Mouse (Mus musculus) urinary bladder, postnatal 25 days (tissue): ENCODE data around the gene Mtmr11.

Experiments
- DNase-seq: peaks from one replicate; pipeline ENCODE4 v3.0.0; 2022; ENCODE audit warnings: low spot score

Gene Mtmr11

DNA sequence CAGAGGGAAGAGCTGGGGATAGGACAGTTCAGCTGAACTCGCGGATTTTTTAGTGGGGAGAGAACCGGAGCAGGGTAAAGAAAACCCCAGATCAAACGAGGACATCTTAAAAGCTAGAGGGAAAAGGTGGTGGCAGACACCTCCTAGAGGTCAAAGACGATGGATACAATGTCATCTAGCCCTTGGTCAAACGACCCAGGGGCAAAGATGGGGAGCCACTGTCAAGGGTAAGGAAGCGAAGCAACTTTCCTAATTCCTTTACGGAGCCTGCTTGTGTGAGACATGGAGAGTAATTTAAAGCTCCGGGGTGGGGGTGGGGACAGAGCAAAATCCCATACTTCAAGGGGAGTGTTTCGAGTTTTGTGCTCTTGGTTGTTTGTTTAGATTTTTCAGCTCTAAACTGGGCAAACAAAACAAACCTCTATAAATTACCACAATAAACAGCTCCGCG is 57.4 kb downstream of the Mtmr11 start:
- DNase-seq: no peak

DNA sequence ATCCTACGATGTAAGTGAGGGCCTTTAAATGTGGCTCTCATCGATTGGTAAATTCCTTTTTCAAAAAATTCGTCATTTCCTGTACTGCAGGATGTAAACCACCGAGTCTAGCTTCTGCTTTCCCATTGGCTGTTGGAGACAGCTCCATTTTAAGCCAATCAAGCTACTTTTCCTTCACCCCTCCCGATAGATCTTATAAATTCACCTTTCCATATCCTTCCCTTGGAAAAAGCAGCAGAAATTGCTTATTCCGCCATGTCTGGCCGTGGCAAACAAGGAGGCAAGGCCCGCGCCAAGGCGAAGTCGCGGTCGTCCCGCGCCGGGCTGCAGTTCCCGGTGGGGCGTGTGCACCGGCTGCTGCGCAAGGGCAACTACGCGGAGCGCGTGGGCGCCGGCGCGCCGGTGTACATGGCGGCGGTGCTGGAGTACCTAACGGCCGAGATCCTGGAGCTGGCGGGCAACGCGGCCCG is 57.9 kb downstream of the Mtmr11 start, which contains the start of the genes Bola1 and Hist2h2ab:
Bola1 (minus strand) TSS at position 49 of the 470 bp plus-strand sequence.
Hist2h2ab (plus strand) TSS at position 205 of the 470 bp plus-strand sequence.
- peak; percentile 56 for DNase-seq

DNA sequence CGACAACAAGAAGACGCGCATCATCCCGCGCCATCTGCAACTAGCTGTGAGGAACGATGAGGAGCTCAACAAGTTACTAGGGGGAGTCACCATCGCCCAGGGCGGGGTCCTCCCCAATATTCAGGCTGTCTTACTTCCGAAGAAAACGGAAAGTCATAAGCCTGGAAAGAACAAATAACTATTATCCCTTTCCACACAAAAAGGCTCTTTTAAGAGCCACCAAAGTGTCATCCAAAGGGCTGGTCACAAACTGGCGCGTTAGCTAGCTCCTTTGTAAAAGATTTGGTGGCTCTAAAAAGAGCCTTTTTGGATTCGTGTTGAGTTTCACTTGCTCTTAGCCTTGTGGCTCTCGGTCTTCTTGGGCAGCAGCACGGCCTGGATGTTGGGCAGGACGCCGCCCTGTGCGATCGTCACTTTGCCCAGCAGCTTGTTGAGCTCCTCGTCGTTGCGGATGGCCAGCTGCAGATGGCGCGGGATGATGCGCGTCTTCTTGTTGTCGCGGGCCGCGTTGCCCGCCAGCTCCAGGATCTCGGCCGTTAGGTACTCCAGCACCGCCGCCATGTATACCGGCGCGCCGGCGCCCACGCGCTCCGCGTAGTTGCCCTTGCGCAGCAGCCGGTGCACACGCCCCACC is 58.4 kb downstream of the Mtmr11 start:
- peak; percentile 19 for DNase-seq

DNA sequence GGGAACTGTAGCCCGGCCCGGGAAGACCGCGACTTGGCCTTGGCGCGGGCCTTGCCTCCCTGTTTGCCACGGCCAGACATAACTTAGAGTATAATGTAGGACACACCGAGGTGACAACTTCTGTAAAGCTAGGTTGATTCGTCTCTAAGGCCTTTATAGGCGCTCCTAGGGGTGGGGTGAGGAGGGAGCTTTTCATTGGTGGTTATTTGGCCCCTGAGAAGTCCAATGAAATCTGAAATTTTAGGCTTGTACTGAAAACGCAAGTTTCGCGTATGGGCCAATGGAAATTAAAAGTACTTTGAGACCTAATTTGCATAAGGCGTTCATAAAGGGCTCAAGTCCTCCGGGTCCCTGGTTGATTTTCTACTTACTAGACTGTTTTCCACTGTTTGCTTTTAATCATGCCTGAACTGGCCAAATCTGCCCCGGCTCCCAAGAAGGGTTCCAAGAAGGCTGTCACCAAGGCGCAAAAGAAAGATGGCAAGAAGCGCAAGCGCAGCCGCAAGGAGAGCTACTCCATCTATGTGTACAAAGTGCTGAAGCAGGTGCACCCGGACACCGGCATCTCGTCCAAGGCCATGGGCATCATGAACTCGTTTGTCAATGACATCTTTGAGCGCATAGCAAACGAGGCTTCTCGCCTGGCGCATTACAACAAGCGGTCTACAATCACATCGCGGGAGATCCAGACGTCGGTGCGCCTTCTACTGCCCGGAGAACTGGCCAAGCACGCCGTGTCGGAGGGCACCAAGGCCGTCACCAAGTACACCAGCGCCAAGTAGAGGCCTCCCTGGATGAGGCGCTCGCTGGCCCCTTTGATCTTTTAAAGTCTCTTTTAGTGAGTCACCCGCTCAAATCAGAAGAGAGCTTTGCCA is 59.2 kb downstream of the Mtmr11 start, which contains the start of the genes Hist2h2ac and Hist2h2be:
Hist2h2ac (minus strand) TSS at position 116 of the 875 bp plus-strand sequence.
Hist2h2be (plus strand) TSS at position 355 of the 875 bp plus-strand sequence.
- peak; percentile 62 for DNase-seq
